Mouse (Mus musculus): ENCODE data around the gene Tsen2.

GRCm38 (mm10) chr6:115521923-115522322 lies 22.5 kb upstream of the Tsen2 start:
- no peak for TF ChIP-seq CTCF (conservative IDR thresholded peaks at IDR 0.05; ENCODE audit: low read length)
- no peak for TF ChIP-seq NANOG (IDR thresholded peaks at IDR 0.05; ENCODE audit: borderline replicate concordance, low read length)
- TF ChIP-seq POU5F1 (IDR thresholded peaks at IDR 0.05; ENCODE audit: borderline replicate concordance, low read length) = no peak
